Mouse (Mus musculus) pancreas, adult 10 weeks (tissue): Measurements from ENCODE around the gene Rhoh. TPM values are rescaled to one million over a fixed set of nuclear protein-coding genes. Genes with fewer than 3 reads are reported as not detected.

Experiments used
- polyA plus RNA-seq: library from polyadenylated mRNA; stranded (reverse); fragments of 350-450 nt; fragmentation: Illumina TruSeq; extraction: RNeasy Lipid Tissue Mini Kit (QIAGEN cat#74804); gene quantifications from one replicate; pipeline ENCODE4 v1.2.3, GENCODE M21; 2015; ENCODE audit warnings: low read depth, low replicate concordance; ENCODE audit not compliant: insufficient read depth

Gene Rhoh
- polyA plus RNA-seq: 0.20 TPM

GRCm38 (mm10) chr5:65861154-65861944 lies at the start of gene Rhoh:
Gene Rhoh (plus strand): TSS chr5:65861213.

GRCm38 (mm10) chr5:65934783-65935182 lies 73.8 kb downstream of the Rhoh start, which contains the start of gene Chrna9:
Gene Chrna9 (plus strand): TSS chr5:65934921.

Other genes with a start within 250 kb of the Rhoh start
- gene Pds5a, start 162.9 kb upstream of the Rhoh start, polyA plus RNA-seq: 18.6 TPM
- gene N4bp2, start 97.7 kb upstream of the Rhoh start, polyA plus RNA-seq: 2.1 TPM
- gene Chrna9, start 73.7 kb downstream of the Rhoh start, polyA plus RNA-seq: not detected
- 1.3 TPM for gene 9130230L23Rik, start 143.1 kb downstream of the Rhoh start, polyA plus RNA-seq